ENCODE assay signal across 8 mouse cellular contexts in genomic region chr1:91493938-91494337, GRCm38 (mm10). TPM values are rescaled to one million over a fixed set of nuclear protein-coding genes. Genes with fewer than 3 reads are reported as not detected.
DNase-seq lines count a peak whose midpoint lies in the region; ATAC-seq and TF ChIP-seq lines count a peak whose summit lies in the region.

No protein-coding gene starts in this region.

- peak overlapping the region; percentile 93 for H3K4me3 ChIP-seq in testis, adult 2 months (ENCODE audit: control insufficient read depth, low read depth, low read length)
- H3K4me3 ChIP-seq in forebrain, embryonic 10.5 days: peak overlapping the region; percentile 86
- peak overlapping the region; percentile 95 for H3K4me3 ChIP-seq in limb, embryonic 12.5 days (replicated peaks)
- H3K4me3 ChIP-seq in stomach, embryonic 14.5 days (ENCODE audit: low read depth, low read length): peak overlapping the region; percentile 74

- no peaks in the 10 kb centered on the region for H3K36me3 ChIP-seq in testis, adult 2 months (ENCODE audit: control insufficient read depth, insufficient read depth, low read length)
- H3K36me3 ChIP-seq in forebrain, embryonic 10.5 days (replicated peaks): 0 out of 2 replicates have a peak, but pooled peaks cover 3% of the 10 kb centered on the region
- 0 out of 2 replicates have a peak, but pooled peaks cover 7% of the 10 kb centered on the region for H3K36me3 ChIP-seq in limb, embryonic 12.5 days
- H3K36me3 ChIP-seq in stomach, embryonic 14.5 days (ENCODE audit: control insufficient read depth, insufficient read depth, low read length): no peaks in the 10 kb centered on the region

- peaks cover 8% of the 10 kb centered on the region for H3K4me1 ChIP-seq in testis, adult 2 months (ENCODE audit: control insufficient read depth, insufficient read depth, low read length)
- peaks cover 40% of the 10 kb centered on the region for H3K4me1 ChIP-seq in forebrain, embryonic 10.5 days
- peaks cover 17% of the 10 kb centered on the region for H3K4me1 ChIP-seq in limb, embryonic 12.5 days (replicated peaks)
- H3K4me1 ChIP-seq in stomach, embryonic 14.5 days (ENCODE audit: control insufficient read depth, insufficient read depth, low read length): peaks cover 5% of the 10 kb centered on the region

- 64% methylated on average over 3 of the region's 3 CpGs for WGBS in forebrain, embryonic 10.5 days
- 51% methylated on average over 3 of the region's 3 CpGs for WGBS in limb, embryonic 12.5 days
- 44% methylated on average over 3 of the region's 3 CpGs for WGBS in stomach, embryonic 14.5 days

- no peak; the same call in 1 of the 2 replicates for TF ChIP-seq POLR2A in testis, adult 2 months (IDR thresholded peaks at IDR 0.05; ENCODE audit: control insufficient read depth, low read depth, low read length)

- peak overlapping the region; percentile 90 for H3K4me2 ChIP-seq in limb, embryonic 12.5 days
- H3K4me2 ChIP-seq in stomach, embryonic 14.5 days (replicated peaks; ENCODE audit: low read depth, low read length): peak overlapping the region; percentile 84

- no peak overlapping the region for H3K9ac ChIP-seq in limb, embryonic 12.5 days (replicated peaks)
- no peak overlapping the region for H3K9ac ChIP-seq in stomach, embryonic 14.5 days (replicated peaks; ENCODE audit: low read depth, low read length)

- H3K27ac ChIP-seq in testis, adult 2 months (ENCODE audit: control insufficient read depth, insufficient read depth, low read depth, low read length): no peak overlapping the region
- peak overlapping the region; percentile 87 for H3K27ac ChIP-seq in forebrain, embryonic 10.5 days
- H3K27ac ChIP-seq in limb, embryonic 12.5 days: no peak overlapping the region
- H3K27ac ChIP-seq in stomach, embryonic 14.5 days (ENCODE audit: low read length): no peak overlapping the region

- intact Hi-C loops in gastrocnemius, postnatal 36 days (cut with DNase I): no loop called here

- no peaks in the 10 kb centered on the region for H3K9me3 ChIP-seq in forebrain, embryonic 10.5 days
- H3K9me3 ChIP-seq in limb, embryonic 12.5 days: no peaks in the 10 kb centered on the region
- no peaks in the 10 kb centered on the region for H3K9me3 ChIP-seq in stomach, embryonic 14.5 days (ENCODE audit: control insufficient read depth, low read depth, low read length)

- TF ChIP-seq CTCF in testis, adult 2 months (IDR thresholded peaks at IDR 0.05; ENCODE audit: control insufficient read depth, insufficient read depth, insufficient replicate concordance, low read depth, low read length): no peak

- H3K27me3 ChIP-seq in testis, adult 2 months (ENCODE audit: control insufficient read depth, insufficient read depth, low read length): no peaks in the 10 kb centered on the region
- H3K27me3 ChIP-seq in forebrain, embryonic 10.5 days (ENCODE audit: poor library complexity, severe bottlenecking): peaks cover 13% of the 10 kb centered on the region
- H3K27me3 ChIP-seq in limb, embryonic 12.5 days: peaks cover 4% of the 10 kb centered on the region; the same call in 1 of the 2 replicates
- H3K27me3 ChIP-seq in stomach, embryonic 14.5 days (ENCODE audit: control insufficient read depth, insufficient read depth, low read length): no peaks in the 10 kb centered on the region

- no peak for DNase-seq in testis, postnatal 10 days (ENCODE audit: low spot score)
- no peak for DNase-seq in forebrain, embryonic 10.5 days (ENCODE audit: extremely low spot score, low spot score)
- no peak for DNase-seq in ovary, adult 18-20 months (ENCODE audit: low spot score)
- DNase-seq in gastrocnemius, postnatal 36 days: no peak
- no peak for DNase-seq in right cerebral cortex, postnatal 25 days

- peak; percentile 3; the same call in 1 of the 2 replicates for ATAC-seq in limb, embryonic 12.5 days (ENCODE audit: insufficient number of reproducible peaks, insufficient read depth, low FRiP score, low TSS enrichment, low read depth)
- ATAC-seq in stomach, embryonic 14.5 days (ENCODE audit: insufficient number of reproducible peaks, insufficient read depth, low FRiP score, low read depth): no peak

RNA-seq across cellular contexts. Expression of gene Traf3ip1, which starts 0.5 kb away (rescaled TPM):
- 32.0 and 32.5 TPM in 2 replicates for polyA plus RNA-seq in testis, adult 2 months (2012; rRNA removed)
- 13.1 and 13.9 TPM in 2 replicates for polyA plus RNA-seq in forebrain, embryonic 10.5 days (2016; fragmentation: Nextera tagmentation; extraction: Ambion mirVana)
- polyA plus RNA-seq in limb, embryonic 12.5 days (2016; fragmentation: Nextera tagmentation; extraction: Ambion mirVana): 11.8 and 12.2 TPM in 2 replicates
- polyA plus RNA-seq in stomach, embryonic 14.5 days (2014; fragmentation: Nextera tagmentation; extraction: Ambion mirVana): 8.7 and 8.8 TPM in 2 replicates
- total RNA-seq in gastrocnemius, postnatal 36 days (2021): 1 to 10 TPM; 2.7 to 3.4 TPM

RNA-seq across cellular contexts. Expression of gene Per2, which starts 34.8 kb away (rescaled TPM):
- 3.4 and 4.2 TPM in 2 replicates for polyA plus RNA-seq in testis, adult 2 months (2012; rRNA removed)
- polyA plus RNA-seq in forebrain, embryonic 10.5 days (2016; fragmentation: Nextera tagmentation; extraction: Ambion mirVana): 1.3 and 1.6 TPM in 2 replicates
- 1.9 and 2.1 TPM in 2 replicates for polyA plus RNA-seq in limb, embryonic 12.5 days (2016; fragmentation: Nextera tagmentation; extraction: Ambion mirVana)
- 7.3 and 9.5 TPM in 2 replicates for polyA plus RNA-seq in stomach, embryonic 14.5 days (2014; fragmentation: Nextera tagmentation; extraction: Ambion mirVana)
- total RNA-seq in gastrocnemius, postnatal 36 days (2021): 1 to 10 TPM; 6.7 to 9.9 TPM

RNA-seq across cellular contexts. Expression of gene Asb1, which starts 46.4 kb away (rescaled TPM):
- 99.1 and 121 TPM in 2 replicates for polyA plus RNA-seq in testis, adult 2 months (2012; rRNA removed)
- polyA plus RNA-seq in forebrain, embryonic 10.5 days (2016; fragmentation: Nextera tagmentation; extraction: Ambion mirVana): 7.3 and 7.4 TPM in 2 replicates
- 6.6 and 9.3 TPM in 2 replicates for polyA plus RNA-seq in limb, embryonic 12.5 days (2016; fragmentation: Nextera tagmentation; extraction: Ambion mirVana)
- polyA plus RNA-seq in stomach, embryonic 14.5 days (2014; fragmentation: Nextera tagmentation; extraction: Ambion mirVana): 6.5 and 6.8 TPM in 2 replicates
- 10 to 100 TPM; 11.9 to 12.7 TPM for total RNA-seq in gastrocnemius, postnatal 36 days (2021)
